Mouse (Mus musculus) forebrain, embryonic 15.5 days (tissue): ENCODE data around the gene Gsk3a. TPM values are rescaled to one million over a fixed set of nuclear protein-coding genes. Genes with fewer than 3 reads are reported as not detected.

Source experiments
- ATAC-seq: fragments of 200-750 bp; cut with Nextera tagmentation; replicated peaks from 2 replicates; pipeline ENCODE4 v1.8.0; 2017; ENCODE audit warnings: mild to moderate bottlenecking, moderate TSS enrichment, moderate library complexity
- H3K27ac ChIP-seq: fragments of 300-500 bp; sonication (generic); replicated peaks from 2 replicates; pipeline ENCODE4 v1.5.1; 2015; ENCODE audit warnings: mild to moderate bottlenecking, inconsistent platforms
- H3K27me3 ChIP-seq: fragments of 300-500 bp; sonication (generic); 2 replicates; pipeline ENCODE4 v1.6.1; 2015; ENCODE audit warnings: inconsistent platforms
- H3K36me3 ChIP-seq: fragments of 300-500 bp; sonication (generic); 2 replicates; pipeline ENCODE4 v1.6.1; 2015; ENCODE audit warnings: mild to moderate bottlenecking, inconsistent platforms
- H3K4me1 ChIP-seq: fragments of 300-500 bp; sonication (generic); 2 replicates; pipeline ENCODE4 v1.6.1; 2015; ENCODE audit warnings: inconsistent platforms
- H3K4me2 ChIP-seq: fragments of 300-500 bp; sonication (generic); replicated peaks from 2 replicates; pipeline ENCODE4 v1.6.1; 2015; ENCODE audit warnings: mild to moderate bottlenecking, inconsistent platforms
- H3K4me3 ChIP-seq: fragments of 300-500 bp; sonication (generic); 2 replicates; pipeline ENCODE4 v1.5.1; 2015; ENCODE audit warnings: mild to moderate bottlenecking, inconsistent platforms
- H3K9ac ChIP-seq: fragments of 300-500 bp; sonication (generic); replicated peaks from 2 replicates; pipeline ENCODE4 v1.6.1; 2015; ENCODE audit warnings: mild to moderate bottlenecking, inconsistent platforms
- H3K9me3 ChIP-seq: fragments of 300-500 bp; sonication (generic); 2 replicates; pipeline ENCODE4 v1.6.1; 2016; ENCODE audit warnings: inconsistent platforms
- WGBS: fragments of 180-500 bp; shearing (Covaris S2); methylation state at CpG from one replicate; pipeline ENCODE4 v1.1.7; 2015; ENCODE audit warnings: mixed read lengths; 5-methylcytosine and 5-hydroxymethylcytosine counted together
- polyA plus RNA-seq: library from polyadenylated mRNA; unstranded; fragments of >200 nt; fragmentation: Nextera tagmentation; extraction: Ambion mirVana; gene quantifications from 2 replicates; pipeline ENCODE4 v1.2.1, GENCODE M21; 2015

Gene Gsk3a
- polyA plus RNA-seq, 1 experiment from 2014 or later: 17.4 TPM

- Histone ChIP-seq H3K36me3 (peaks cover 33% of the 10 kb centered on the region), H3K27ac (no peak overlapping the region), H3K9me3 (no peaks in the 10 kb centered on the region), H3K27me3 (no peaks in the 10 kb centered on the region), H3K4me3 (no peak overlapping the region), H3K4me2 (no peak overlapping the region), H3K9ac (no peak overlapping the region), H3K4me1 (no peaks in the 10 kb centered on the region)
- ATAC-seq: no peak
- 88% methylated on average over 16 of the region's 16 CpGs for WGBS
Measured at GRCm38 (mm10) chr7:25206094-25206830, 31.4 kb downstream of the Gsk3a start.

DNA sequence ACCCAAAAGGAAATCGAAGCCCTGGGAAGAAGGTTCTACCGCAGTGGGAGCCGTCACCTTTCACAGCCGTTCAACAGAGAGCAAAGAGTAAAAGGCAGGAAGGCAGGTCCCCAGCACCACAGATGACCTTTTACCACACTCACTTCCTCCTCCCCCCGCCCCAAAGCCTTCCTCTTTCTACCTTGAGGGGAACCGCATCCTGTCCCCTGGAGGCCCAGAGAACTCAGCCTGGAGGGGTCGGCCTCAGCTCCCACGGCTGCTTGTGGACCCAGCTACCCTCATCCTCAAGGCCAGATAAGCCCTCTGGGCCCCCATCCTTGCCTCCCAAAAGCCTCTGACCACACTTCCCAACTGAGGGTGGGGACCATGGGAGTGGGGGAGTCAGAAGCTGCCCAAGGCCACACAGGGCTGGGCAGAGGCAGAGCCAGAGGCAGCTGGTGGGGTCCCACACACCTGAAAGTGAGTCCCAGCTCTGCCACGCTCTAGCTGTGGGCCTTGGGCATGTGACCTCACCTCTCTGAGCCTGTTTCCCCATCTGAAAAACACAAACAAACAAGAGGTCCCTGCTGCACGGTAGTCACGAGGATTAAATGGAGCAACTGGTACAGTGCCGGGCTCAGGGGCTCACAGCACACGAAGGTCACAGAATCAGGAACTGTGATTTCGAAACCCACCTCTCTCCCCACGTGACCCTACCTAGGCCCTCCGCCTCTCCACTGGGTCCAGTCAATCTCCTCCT is 32.1 kb downstream of the Gsk3a start:
- no peak overlapping the region for H3K27ac ChIP-seq
- peaks cover 28% of the 10 kb centered on the region for H3K36me3 ChIP-seq
- no peaks in the 10 kb centered on the region for H3K9me3 ChIP-seq
- H3K9ac ChIP-seq: no peak overlapping the region
- no peak overlapping the region for H3K4me3 ChIP-seq
- no peak for ATAC-seq
- no peaks in the 10 kb centered on the region for H3K27me3 ChIP-seq
- no peak overlapping the region for H3K4me2 ChIP-seq
- no peaks in the 10 kb centered on the region for H3K4me1 ChIP-seq
- 91% methylated on average over 16 of the region's 16 CpGs for WGBS

- 90% methylated on average over 20 of the region's 20 CpGs for WGBS
- H3K36me3 ChIP-seq: peaks cover 14% of the 10 kb centered on the region
- H3K4me3 ChIP-seq: no peak overlapping the region
- no peak for ATAC-seq
- H3K4me1 ChIP-seq: no peaks in the 10 kb centered on the region
- no peak overlapping the region for H3K27ac ChIP-seq
- no peak overlapping the region for H3K4me2 ChIP-seq
- no peaks in the 10 kb centered on the region for H3K9me3 ChIP-seq
- H3K27me3 ChIP-seq: no peaks in the 10 kb centered on the region
- H3K9ac ChIP-seq: no peak overlapping the region
Measured at GRCm38 (mm10) chr7:25203624-25204023, 34.0 kb downstream of the Gsk3a start.

GRCm38 (mm10) chr7:25197384-25198018 is 40.1 kb downstream of the Gsk3a start:
- H3K27me3 ChIP-seq: no peaks in the 10 kb centered on the region
- H3K27ac ChIP-seq: no peak overlapping the region
- H3K4me3 ChIP-seq: no peak overlapping the region
- H3K4me1 ChIP-seq: no peaks in the 10 kb centered on the region
- peaks cover 4% of the 10 kb centered on the region; the same call in 1 of the 2 replicates for H3K36me3 ChIP-seq
- no peak overlapping the region for H3K9ac ChIP-seq
- H3K9me3 ChIP-seq: no peaks in the 10 kb centered on the region
- WGBS: 66% methylated on average over 10 of the region's 10 CpGs
- H3K4me2 ChIP-seq: no peak overlapping the region
- no peak for ATAC-seq

DNA sequence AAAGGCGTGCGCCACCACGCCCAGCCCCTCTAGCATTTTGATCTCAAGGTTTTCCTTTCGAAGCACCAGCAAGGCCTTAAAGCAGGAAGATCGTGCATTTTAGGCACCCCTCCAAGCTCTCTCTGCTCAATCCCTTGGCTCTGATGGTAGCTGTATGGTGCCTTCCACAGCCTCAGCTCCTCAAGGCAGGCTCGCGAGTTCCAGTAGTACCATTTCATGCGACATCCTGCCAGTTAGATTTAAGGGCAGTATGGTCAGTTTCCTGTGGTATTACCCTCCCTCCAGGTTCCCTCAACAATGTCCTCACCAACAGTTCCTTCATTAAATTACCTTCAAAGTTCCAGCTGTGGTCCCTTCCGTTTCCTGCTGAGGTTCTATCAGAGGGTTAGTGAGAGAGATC is 41.5 kb downstream of the Gsk3a start:
- no peak for ATAC-seq
- Histone ChIP-seq H3K4me3 (no peak overlapping the region), H3K4me2 (no peak overlapping the region), H3K9ac (no peak overlapping the region), H3K36me3 (no peaks in the 10 kb centered on the region), H3K27me3 (no peaks in the 10 kb centered on the region), H3K27ac (no peak overlapping the region), H3K4me1 (no peaks in the 10 kb centered on the region), H3K9me3 (no peaks in the 10 kb centered on the region)
- 93% methylated on average over 9 of the region's 9 CpGs for WGBS

DNA sequence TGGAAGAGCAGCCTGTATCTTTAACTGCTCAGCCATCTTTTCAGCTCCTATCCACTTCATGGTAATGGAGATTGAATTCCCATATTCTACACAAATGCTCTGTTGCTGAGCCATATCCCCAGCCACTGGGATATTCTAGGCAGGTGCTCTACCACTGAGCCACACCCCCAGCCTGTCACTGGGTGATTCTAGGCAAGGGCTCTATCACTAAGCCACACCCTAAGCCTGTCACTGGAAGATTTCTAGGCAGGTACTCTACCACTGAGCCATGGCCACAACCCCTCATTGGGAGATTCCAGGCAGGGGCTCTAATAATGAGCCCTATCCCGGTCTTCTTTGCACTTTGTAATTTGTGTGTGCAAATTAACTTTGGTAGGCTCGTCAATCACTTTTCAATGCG is 42.5 kb downstream of the Gsk3a start:
- Histone ChIP-seq H3K36me3 (no peaks in the 10 kb centered on the region), H3K9me3 (no peaks in the 10 kb centered on the region), H3K4me3 (no peak overlapping the region), H3K27ac (no peak overlapping the region), H3K4me2 (no peak overlapping the region), H3K27me3 (no peaks in the 10 kb centered on the region), H3K4me1 (no peaks in the 10 kb centered on the region), H3K9ac (no peak overlapping the region)
- no peak for ATAC-seq
- 71% methylated on average over 3 of the region's 3 CpGs for WGBS

DNA sequence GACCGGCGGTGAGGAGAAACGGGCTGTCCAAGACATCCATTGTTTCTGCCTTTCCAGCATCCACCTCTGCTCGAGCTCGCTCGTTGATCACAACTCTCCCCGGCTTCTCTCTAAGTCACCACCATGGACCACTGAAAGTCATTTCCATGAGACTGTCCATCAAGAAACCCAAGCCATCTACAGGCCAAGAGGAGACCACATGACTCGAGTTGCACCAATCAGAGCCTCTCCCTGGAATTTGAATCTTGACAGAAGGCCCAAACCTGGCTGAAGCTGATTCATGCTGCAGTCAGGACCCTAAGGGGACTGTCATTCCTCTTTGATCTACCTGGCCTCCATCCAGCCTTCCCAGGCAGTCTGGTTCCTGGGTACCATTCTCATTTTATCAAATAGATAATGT is 45.5 kb downstream of the Gsk3a start:
- Histone ChIP-seq H3K9ac (no peak overlapping the region), H3K4me2 (no peak overlapping the region), H3K27ac (no peak overlapping the region), H3K36me3 (no peaks in the 10 kb centered on the region), H3K4me1 (0 out of 2 replicates have a peak, but pooled peaks cover 2% of the 10 kb centered on the region), H3K27me3 (no peaks in the 10 kb centered on the region), H3K4me3 (no peak overlapping the region), H3K9me3 (no peaks in the 10 kb centered on the region)
- no peak for ATAC-seq
- 85% methylated on average over 8 of the region's 8 CpGs for WGBS

DNA sequence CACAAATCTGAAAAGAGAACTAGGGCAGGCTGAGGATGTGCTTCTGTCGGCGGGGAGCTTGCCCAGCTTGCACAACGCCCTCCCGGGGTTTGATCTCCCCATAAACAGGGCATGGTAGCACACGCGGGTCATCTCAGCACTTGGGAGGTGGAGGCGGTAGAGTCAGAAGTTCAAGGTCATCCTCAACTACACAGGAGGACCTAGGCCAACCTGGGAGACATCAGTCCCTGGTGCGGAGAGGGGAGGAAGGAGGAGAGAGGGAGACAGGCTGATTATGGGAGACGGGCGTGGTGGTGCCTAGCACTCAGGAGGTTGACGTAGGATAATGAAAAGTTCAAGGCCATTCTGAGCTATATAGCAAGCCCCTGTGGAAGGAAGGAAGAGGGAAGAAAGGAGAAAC is 46.8 kb downstream of the Gsk3a start:
- Histone ChIP-seq H3K4me2 (no peak overlapping the region), H3K4me1 (0 out of 2 replicates have a peak, but pooled peaks cover 2% of the 10 kb centered on the region), H3K36me3 (no peaks in the 10 kb centered on the region), H3K9me3 (no peaks in the 10 kb centered on the region), H3K4me3 (no peak overlapping the region), H3K27me3 (no peaks in the 10 kb centered on the region), H3K27ac (no peak overlapping the region), H3K9ac (no peak overlapping the region)
- WGBS: 90% methylated on average over 11 of the region's 11 CpGs
- ATAC-seq: no peak

- peaks cover 11% of the 10 kb centered on the region; the same call in 1 of the 2 replicates for H3K27me3 ChIP-seq
- no peak overlapping the region for H3K4me2 ChIP-seq
- 0 out of 2 replicates have a peak, but pooled peaks cover 2% of the 10 kb centered on the region for H3K4me1 ChIP-seq
- H3K4me3 ChIP-seq: no peak overlapping the region
- WGBS: 29% methylated on average over 21 of the region's 21 CpGs
- no peaks in the 10 kb centered on the region for H3K36me3 ChIP-seq
- H3K9me3 ChIP-seq: no peaks in the 10 kb centered on the region
- no peak overlapping the region for H3K9ac ChIP-seq
- no peak overlapping the region for H3K27ac ChIP-seq
- ATAC-seq: peak; percentile 82
Measured at GRCm38 (mm10) chr7:25187662-25188650, 49.7 kb downstream of the Gsk3a start.

- no peak overlapping the region for H3K4me2 ChIP-seq
- H3K9ac ChIP-seq: no peak overlapping the region
- WGBS: 85% methylated on average over 6 of the region's 6 CpGs
- no peak for ATAC-seq
- no peak overlapping the region for H3K4me3 ChIP-seq
- H3K27ac ChIP-seq: no peak overlapping the region
- H3K27me3 ChIP-seq: peaks cover 35% of the 10 kb centered on the region
- peaks cover 27% of the 10 kb centered on the region for H3K4me1 ChIP-seq
- no peaks in the 10 kb centered on the region for H3K9me3 ChIP-seq
- H3K36me3 ChIP-seq: no peaks in the 10 kb centered on the region
Measured at GRCm38 (mm10) chr7:25184091-25184490, 53.6 kb downstream of the Gsk3a start.

DNA sequence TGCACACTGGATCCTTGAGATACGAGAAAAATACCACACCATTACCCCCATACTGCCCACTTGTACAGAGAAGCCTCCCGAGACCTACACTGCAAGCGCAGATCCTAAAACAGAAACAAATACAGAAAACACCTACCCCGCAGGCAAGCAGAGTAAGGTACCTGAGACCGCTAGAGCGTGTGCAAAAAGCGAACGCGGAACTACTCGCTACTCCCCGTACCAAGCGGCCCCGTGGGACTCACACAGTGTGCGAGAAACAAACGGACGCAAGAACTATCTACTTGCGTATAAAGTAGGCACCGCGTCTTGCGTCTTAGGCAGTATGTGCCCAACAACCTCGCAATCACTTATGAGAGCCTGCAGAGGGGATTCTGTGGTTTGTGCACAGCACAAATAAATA is 55.8 kb downstream of the Gsk3a start:
- WGBS: 3% methylated on average over 21 of the region's 21 CpGs
- Histone ChIP-seq H3K4me1 (peaks cover 40% of the 10 kb centered on the region), H3K9me3 (no peaks in the 10 kb centered on the region), H3K9ac (0 out of 2 replicates have a peak overlapping the region, but pooled peaks have one; percentile 24), H3K27ac (no peak overlapping the region), H3K4me2 (peak overlapping the region; percentile 68), H3K27me3 (peaks cover 35% of the 10 kb centered on the region), H3K4me3 (peak overlapping the region; percentile 52), H3K36me3 (no peaks in the 10 kb centered on the region)
- no peak for ATAC-seq
